Mouse (Mus musculus) small intestine, adult 2 months (tissue): ENCODE data around the gene Cyp24a1.

ENCODE experiments used
- CTCF ChIP-seq: fragments of 200-500 bp; IDR thresholded peaks from 2 replicates; pipeline ENCODE4 v1.5.1; 2012; ENCODE audit warnings: low read depth, mild to moderate bottlenecking, control low read depth, inconsistent platforms, low read length, moderate library complexity, mixed read lengths; ENCODE audit not compliant: insufficient replicate concordance, insufficient read length; ENCODE audit errors: extremely low read depth
- POLR2A ChIP-seq: fragments of 200-500 bp; IDR thresholded peaks from 2 replicates; pipeline ENCODE4 v1.6.1; 2012; ENCODE audit warnings: low read depth, mild to moderate bottlenecking, control low read depth, inconsistent platforms, low read length, moderate library complexity

- TF ChIP-seq POLR2A, result no peak
- TF ChIP-seq CTCF, result no peak
Measured at GRCm38 (mm10) chr2:170445861-170446260, 51.1 kb downstream of the Cyp24a1 start.
